Mouse (Mus musculus): ENCODE measurements around the gene Hecw2. TPM values are rescaled to one million over a fixed set of nuclear protein-coding genes. Genes with fewer than 3 reads are reported as not detected.
A peak's percentile ranks its signal among the peaks of the same experiment; 100 is the strongest.

The Hecw2 gene
- polyA plus RNA-seq, 1 experiment from 2014 or later, result 7.6 TPM

DNA sequence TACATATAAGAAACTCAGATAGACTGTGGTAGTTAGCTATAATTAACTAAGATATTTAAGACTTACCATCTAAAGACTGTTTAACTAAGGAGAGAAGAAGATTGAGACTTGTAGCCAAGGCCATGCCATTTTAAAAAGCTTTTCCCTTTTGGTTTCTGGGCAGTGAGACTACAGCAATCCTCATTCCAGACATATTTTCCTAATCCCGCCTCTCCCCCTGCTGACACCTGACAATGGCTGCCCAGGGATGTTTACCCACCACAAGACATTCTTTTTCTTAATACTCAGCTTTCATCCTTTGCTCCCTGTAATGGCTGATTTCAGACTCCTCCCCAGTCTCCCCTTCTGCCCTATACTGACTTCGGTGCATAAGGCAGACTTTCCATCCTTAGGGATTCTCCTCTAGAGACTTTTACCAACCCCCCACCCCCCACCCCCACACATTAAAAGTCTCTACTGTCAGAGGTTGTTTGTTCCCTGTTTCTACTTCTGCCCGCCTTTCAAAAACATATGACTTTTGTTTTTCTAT is 328.5 kb downstream of the Hecw2 start:
- 38% methylated on average over 3 of the region's 3 CpGs for WGBS
- no peak overlapping the region for H3K4me2 ChIP-seq
- no peak overlapping the region for H3K4me3 ChIP-seq
- H3K27me3 ChIP-seq, result no peaks in the 10 kb centered on the region
- H3K9ac ChIP-seq, result no peak overlapping the region
- no peaks in the 10 kb centered on the region for H3K4me1 ChIP-seq
- ATAC-seq (ENCODE audit: insufficient number of reproducible peaks, insufficient read depth, low FRiP score, low TSS enrichment, low read depth), result no peak
- no peak overlapping the region for H3K27ac ChIP-seq
- no peaks in the 10 kb centered on the region for H3K9me3 ChIP-seq
- H3K36me3 ChIP-seq, result no peaks in the 10 kb centered on the region

DNA sequence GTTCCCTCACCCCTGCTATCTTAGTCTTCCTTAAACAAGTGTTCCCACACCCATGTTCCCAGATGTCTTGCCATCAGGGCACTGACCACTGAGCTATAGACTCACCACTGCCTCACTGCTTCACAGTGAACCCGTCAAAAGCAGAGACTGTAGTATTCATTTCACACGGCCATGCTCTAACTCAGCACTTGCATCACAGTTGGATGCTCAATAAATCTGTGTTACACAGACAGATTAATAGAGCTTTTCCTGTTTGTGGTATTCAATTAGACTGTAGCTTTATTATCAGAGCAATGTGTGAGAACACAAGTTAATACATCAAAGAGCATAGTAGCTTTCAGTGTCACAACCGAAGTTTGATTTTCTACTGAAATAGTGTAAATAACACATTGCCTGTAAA is 330.9 kb downstream of the Hecw2 start:
- WGBS, result 90% methylated on average over 3 of the region's 3 CpGs
- no peaks in the 10 kb centered on the region for H3K36me3 ChIP-seq
- no peaks in the 10 kb centered on the region for H3K4me1 ChIP-seq
- H3K27ac ChIP-seq, result no peak overlapping the region
- H3K4me2 ChIP-seq, result no peak overlapping the region
- no peaks in the 10 kb centered on the region for H3K27me3 ChIP-seq
- no peaks in the 10 kb centered on the region for H3K9me3 ChIP-seq
- no peak for ATAC-seq (ENCODE audit: insufficient number of reproducible peaks, insufficient read depth, low FRiP score, low TSS enrichment, low read depth)
- no peak overlapping the region for H3K9ac ChIP-seq
- H3K4me3 ChIP-seq, result no peak overlapping the region

DNA sequence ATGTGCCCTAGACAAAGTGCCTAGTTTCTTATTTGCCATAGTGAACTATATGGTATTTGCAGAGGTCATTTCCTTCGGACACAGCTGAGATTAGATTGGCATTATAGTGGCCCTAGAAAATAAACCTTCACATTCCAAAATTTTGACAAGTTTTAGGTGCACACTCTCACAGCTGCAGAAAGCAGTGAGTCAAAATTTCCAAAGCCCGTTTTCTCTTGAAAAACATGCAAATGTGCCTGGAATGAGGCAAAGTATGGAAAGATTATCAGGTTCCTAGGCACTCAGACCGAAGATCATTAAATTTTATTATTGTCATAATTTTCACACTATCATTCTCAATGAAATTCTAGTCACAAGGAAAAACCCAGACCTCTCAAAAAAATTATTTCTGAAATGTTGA is 334.4 kb downstream of the Hecw2 start:
- H3K27me3 ChIP-seq, result no peaks in the 10 kb centered on the region
- H3K9me3 ChIP-seq, result no peaks in the 10 kb centered on the region
- no peak for ATAC-seq (ENCODE audit: insufficient number of reproducible peaks, insufficient read depth, low FRiP score, low TSS enrichment, low read depth)
- H3K9ac ChIP-seq, result no peak overlapping the region
- H3K4me1 ChIP-seq, result no peaks in the 10 kb centered on the region
- H3K27ac ChIP-seq, result no peak overlapping the region
- WGBS, result 72% methylated on average over 3 of the region's 3 CpGs
- no peak overlapping the region for H3K4me2 ChIP-seq
- H3K36me3 ChIP-seq, result no peaks in the 10 kb centered on the region
- H3K4me3 ChIP-seq, result no peak overlapping the region

DNA sequence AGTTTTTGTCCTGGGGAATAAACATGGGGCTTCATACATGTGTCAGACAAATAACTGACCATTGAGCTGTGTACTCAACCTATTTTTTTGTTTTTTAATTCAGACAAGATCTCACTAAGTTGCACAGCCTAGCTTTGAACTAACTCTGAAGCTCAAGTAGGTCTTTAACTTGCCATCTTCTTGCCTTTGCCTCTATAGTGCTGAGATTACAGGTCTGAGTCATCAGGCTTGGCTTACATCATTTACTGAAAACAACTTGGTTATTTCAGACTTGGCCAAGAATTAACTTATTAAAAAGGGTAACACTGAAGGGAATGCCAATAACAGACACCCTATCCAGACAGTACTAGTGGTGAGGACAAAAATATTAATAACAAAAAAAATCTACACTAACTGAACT is 335.8 kb downstream of the Hecw2 start:
- no peaks in the 10 kb centered on the region for H3K9me3 ChIP-seq
- H3K4me3 ChIP-seq, result no peak overlapping the region
- H3K27ac ChIP-seq, result no peak overlapping the region
- H3K4me2 ChIP-seq, result no peak overlapping the region
- H3K36me3 ChIP-seq, result no peaks in the 10 kb centered on the region
- no peak overlapping the region for H3K9ac ChIP-seq
- no peaks in the 10 kb centered on the region for H3K27me3 ChIP-seq
- no peaks in the 10 kb centered on the region for H3K4me1 ChIP-seq
- ATAC-seq (ENCODE audit: insufficient number of reproducible peaks, insufficient read depth, low FRiP score, low TSS enrichment, low read depth), result no peak

DNA sequence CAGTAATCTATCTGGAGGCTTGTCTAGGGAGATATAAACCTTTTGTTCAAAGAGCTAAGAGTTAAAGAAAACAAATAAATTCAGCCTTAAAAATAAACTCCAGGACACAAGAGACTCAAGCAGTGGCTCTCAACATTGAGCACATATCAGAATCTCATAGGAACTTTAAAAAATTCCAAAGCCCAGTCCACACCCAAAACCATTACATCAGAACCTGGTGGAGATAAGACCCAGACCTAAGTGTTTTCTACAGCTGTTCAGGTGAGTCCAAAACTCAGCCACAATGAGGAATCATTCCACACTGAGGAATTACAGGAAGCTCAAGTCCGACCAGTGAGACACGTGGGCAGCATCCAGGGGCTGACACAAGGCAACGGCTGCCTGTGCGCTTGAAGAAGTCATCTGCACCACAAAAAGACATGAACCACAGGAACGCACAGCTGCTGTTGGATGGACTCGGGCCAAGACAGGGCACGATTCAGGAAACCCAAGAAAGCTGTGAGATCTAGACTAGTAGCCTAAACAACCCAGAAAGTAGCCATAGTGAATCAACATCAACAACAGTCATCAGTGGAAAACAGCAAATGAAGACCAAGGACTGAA is 338.4 kb downstream of the Hecw2 start:
- no peaks in the 10 kb centered on the region for H3K27me3 ChIP-seq
- H3K9ac ChIP-seq, result no peak overlapping the region
- no peaks in the 10 kb centered on the region for H3K36me3 ChIP-seq
- H3K4me3 ChIP-seq, result no peak overlapping the region
- no peak for ATAC-seq (ENCODE audit: insufficient number of reproducible peaks, insufficient read depth, low FRiP score, low TSS enrichment, low read depth)
- H3K4me2 ChIP-seq, result no peak overlapping the region
- no peaks in the 10 kb centered on the region for H3K9me3 ChIP-seq
- 89% methylated on average over 7 of the region's 7 CpGs for WGBS
- H3K27ac ChIP-seq, result no peak overlapping the region
- H3K4me1 ChIP-seq, result no peaks in the 10 kb centered on the region

DNA sequence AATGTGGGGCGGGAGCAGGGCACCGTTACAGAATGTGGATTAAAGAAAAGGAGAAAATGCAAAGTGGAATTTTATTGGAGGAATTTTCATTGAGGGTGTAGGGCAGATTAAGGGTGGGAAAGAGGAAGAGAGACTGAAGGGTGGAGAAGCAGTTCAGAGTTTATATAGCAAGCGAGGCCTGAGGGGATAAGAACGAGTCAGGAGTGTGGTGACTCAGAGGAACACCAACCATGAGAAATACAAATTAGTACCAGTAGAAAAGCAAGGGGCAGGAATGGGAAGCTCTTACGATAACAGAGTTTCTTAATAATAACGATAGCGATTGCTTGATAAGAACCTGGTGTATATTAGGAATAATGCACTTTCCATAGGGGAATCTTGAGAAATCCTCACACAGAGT is 339.2 kb downstream of the Hecw2 start:
- H3K9ac ChIP-seq, result no peak overlapping the region
- H3K27me3 ChIP-seq, result no peaks in the 10 kb centered on the region
- no peaks in the 10 kb centered on the region for H3K36me3 ChIP-seq
- no peak overlapping the region for H3K4me3 ChIP-seq
- no peak for ATAC-seq (ENCODE audit: insufficient number of reproducible peaks, insufficient read depth, low FRiP score, low TSS enrichment, low read depth)
- H3K4me1 ChIP-seq, result no peaks in the 10 kb centered on the region
- no peaks in the 10 kb centered on the region for H3K9me3 ChIP-seq
- H3K27ac ChIP-seq, result no peak overlapping the region
- 82% methylated on average over 7 of the region's 7 CpGs for WGBS
- H3K4me2 ChIP-seq, result no peak overlapping the region

DNA sequence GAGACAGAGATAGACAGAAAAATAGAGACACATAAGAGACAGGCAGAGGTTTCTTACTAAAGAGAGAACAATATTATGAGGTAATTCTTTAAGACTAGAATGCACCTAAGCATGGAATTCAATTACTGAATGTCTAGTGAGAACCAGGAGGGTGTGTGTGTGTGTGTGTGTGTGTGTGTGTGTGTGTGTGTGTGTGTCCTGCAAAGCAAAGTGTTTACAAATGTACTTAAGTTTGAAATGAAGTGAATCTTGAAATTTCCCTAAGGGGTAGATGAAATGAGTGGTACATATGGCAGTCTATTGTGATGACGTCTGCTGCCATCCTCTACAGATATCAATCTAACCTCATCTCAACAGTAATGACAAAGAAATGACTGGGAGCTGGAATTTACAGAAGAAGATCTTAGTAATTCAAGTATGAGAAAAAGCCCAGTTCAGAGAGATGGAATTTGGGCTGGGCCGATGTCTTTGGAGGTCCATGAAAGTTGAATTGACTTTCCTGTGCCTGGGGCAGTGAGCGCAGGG is 342.8 kb downstream of the Hecw2 start:
- Histone ChIP-seq H3K36me3 (no peaks in the 10 kb centered on the region), H3K4me3 (no peak overlapping the region), H3K27ac (no peak overlapping the region), H3K9ac (no peak overlapping the region), H3K27me3 (no peaks in the 10 kb centered on the region), H3K9me3 (no peaks in the 10 kb centered on the region), H3K4me1 (no peaks in the 10 kb centered on the region), H3K4me2 (no peak overlapping the region)
- 76% methylated on average over 3 of the region's 3 CpGs for WGBS
- no peak for ATAC-seq (ENCODE audit: insufficient number of reproducible peaks, insufficient read depth, low FRiP score, low TSS enrichment, low read depth)

GRCm38 (mm10) chr1:53851334-53851733 is 343.6 kb downstream of the Hecw2 start:
- Histone ChIP-seq H3K4me3 (no peak overlapping the region), H3K27ac (no peak overlapping the region), H3K9me3 (no peaks in the 10 kb centered on the region), H3K27me3 (no peaks in the 10 kb centered on the region), H3K36me3 (no peaks in the 10 kb centered on the region), H3K4me2 (no peak overlapping the region), H3K4me1 (no peaks in the 10 kb centered on the region), H3K9ac (no peak overlapping the region)
- WGBS, result 62% methylated on average over 8 of the region's 8 CpGs
- no peak for ATAC-seq (ENCODE audit: insufficient number of reproducible peaks, insufficient read depth, low FRiP score, low TSS enrichment, low read depth)

DNA sequence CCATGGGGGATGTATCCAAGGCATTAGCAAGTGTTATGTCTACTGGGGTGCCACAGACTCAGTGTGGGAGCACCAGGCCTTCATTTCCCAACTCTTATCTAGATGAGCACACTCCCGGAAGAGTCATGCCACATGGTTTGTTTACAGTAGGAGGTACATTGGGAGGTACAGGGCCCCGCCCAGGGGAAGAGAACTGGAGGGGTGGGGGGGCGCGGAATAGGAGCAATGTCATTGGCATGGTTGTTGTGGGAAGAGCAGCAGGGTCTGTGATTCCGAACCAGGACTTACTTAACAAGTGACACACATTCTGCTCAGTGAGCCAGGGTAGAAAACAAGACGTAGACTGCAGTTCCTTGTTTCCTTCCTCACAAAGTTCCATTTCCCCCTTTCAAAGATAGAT is 344.1 kb downstream of the Hecw2 start:
- Histone ChIP-seq H3K27me3 (no peaks in the 10 kb centered on the region), H3K36me3 (no peaks in the 10 kb centered on the region), H3K4me2 (no peak overlapping the region), H3K9ac (no peak overlapping the region), H3K9me3 (no peaks in the 10 kb centered on the region), H3K4me1 (peaks cover 1% of the 10 kb centered on the region; the same call in 1 of the 2 replicates), H3K27ac (no peak overlapping the region), H3K4me3 (no peak overlapping the region)
- 87% methylated on average over 6 of the region's 6 CpGs for WGBS
- no peak for ATAC-seq (ENCODE audit: insufficient number of reproducible peaks, insufficient read depth, low FRiP score, low TSS enrichment, low read depth)

- 74% methylated on average over 2 of the region's 2 CpGs for WGBS
- Histone ChIP-seq H3K27ac (no peak overlapping the region; the same call in 1 of the 2 replicates), H3K27me3 (no peaks in the 10 kb centered on the region), H3K36me3 (no peaks in the 10 kb centered on the region), H3K9me3 (no peaks in the 10 kb centered on the region), H3K4me2 (no peak overlapping the region), H3K4me3 (no peak overlapping the region), H3K4me1 (peaks cover 2% of the 10 kb centered on the region; the same call in 1 of the 2 replicates), H3K9ac (no peak overlapping the region)
- ATAC-seq (ENCODE audit: insufficient number of reproducible peaks, insufficient read depth, low FRiP score, low TSS enrichment, low read depth), result no peak
Observed at GRCm38 (mm10) chr1:53846665-53847237, 348.2 kb downstream of the Hecw2 start.

- no peaks in the 10 kb centered on the region for H3K9me3 ChIP-seq
- no peak overlapping the region for H3K4me2 ChIP-seq
- H3K36me3 ChIP-seq, result no peaks in the 10 kb centered on the region
- no peak overlapping the region for H3K9ac ChIP-seq
- 66% methylated on average over 8 of the region's 8 CpGs for WGBS
- H3K4me3 ChIP-seq, result no peak overlapping the region
- no peaks in the 10 kb centered on the region for H3K27me3 ChIP-seq
- 0 out of 2 replicates have a peak overlapping the region, but pooled peaks have one; percentile 3 for H3K27ac ChIP-seq
- H3K4me1 ChIP-seq, result peaks cover 5% of the 10 kb centered on the region; the same call in 1 of the 2 replicates
- no peak for ATAC-seq (ENCODE audit: insufficient number of reproducible peaks, insufficient read depth, low FRiP score, low TSS enrichment, low read depth)
Observed at GRCm38 (mm10) chr1:53845854-53846253, 349.1 kb downstream of the Hecw2 start.

- Histone ChIP-seq H3K36me3 (no peaks in the 10 kb centered on the region), H3K4me1 (peaks cover 7% of the 10 kb centered on the region; the same call in 1 of the 2 replicates), H3K4me3 (no peak overlapping the region), H3K9ac (no peak overlapping the region), H3K9me3 (no peaks in the 10 kb centered on the region), H3K27me3 (no peaks in the 10 kb centered on the region), H3K27ac (no peak overlapping the region), H3K4me2 (no peak overlapping the region)
- 78% methylated on average over 5 of the region's 5 CpGs for WGBS
- ATAC-seq (ENCODE audit: insufficient number of reproducible peaks, insufficient read depth, low FRiP score, low TSS enrichment, low read depth), result no peak
Observed at GRCm38 (mm10) chr1:53844914-53845612, 349.9 kb downstream of the Hecw2 start.

Measured in embryonic facial prominence, embryonic 13.5 days (tissue).